Mouse (Mus musculus) cerebral cortex, adult 2 months (tissue): Measurements from ENCODE around the gene Pdlim4.

Experiments
- WGBS: fragments of 180-500 bp; shearing (Covaris S2); methylation state at CpG from one replicate; pipeline ENCODE4 v1.1.7; 2018; 5-methylcytosine and 5-hydroxymethylcytosine counted together

Pdlim4 gene

DNA sequence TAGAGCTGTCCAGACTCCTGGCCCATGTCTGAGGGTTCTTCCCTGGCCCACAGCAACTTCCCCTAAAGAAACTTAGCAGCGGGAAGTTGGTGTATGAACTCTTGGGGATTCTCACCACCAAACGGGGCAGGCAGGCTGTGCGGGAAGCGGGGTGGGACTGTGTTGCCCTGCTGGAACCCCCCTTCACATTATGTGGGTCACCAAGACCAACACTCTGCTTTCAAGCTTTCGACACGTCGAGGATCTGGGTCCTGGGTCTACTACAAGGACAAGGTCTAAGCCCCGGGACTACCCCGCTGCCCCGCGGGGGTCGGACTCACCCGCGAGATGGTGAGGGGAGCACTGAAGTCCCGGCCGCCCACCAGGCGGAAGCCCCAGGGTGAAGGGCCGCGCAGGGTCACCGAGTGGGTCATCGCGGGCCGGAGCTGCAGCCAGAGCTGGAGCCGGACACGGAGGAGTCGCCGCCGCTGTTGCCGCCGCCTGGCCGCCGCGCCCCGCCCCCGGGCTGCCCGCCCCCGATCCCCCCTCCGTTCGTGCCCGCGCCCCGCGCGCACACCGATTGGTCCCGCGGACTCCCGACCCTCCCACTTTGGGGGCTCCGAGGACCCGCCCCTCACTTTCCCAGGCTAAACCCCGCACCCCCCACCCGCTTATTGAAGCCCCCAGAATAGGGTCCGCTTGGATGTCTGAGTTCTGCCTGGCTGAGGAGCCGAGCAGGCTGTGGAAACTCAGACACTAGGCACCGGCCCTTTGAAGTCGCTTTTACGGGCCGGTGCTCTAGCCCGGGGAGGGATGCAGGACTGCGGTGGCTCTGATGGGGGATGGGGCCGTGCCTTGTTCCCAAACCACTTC lies at the start of gene Pdlim4:
TSS of gene Pdlim4 (minus strand) at position 495 of the 852 bp plus-strand sequence.
- WGBS, result 9% methylated on average over 42 of the region's 61 CpGs

DNA sequence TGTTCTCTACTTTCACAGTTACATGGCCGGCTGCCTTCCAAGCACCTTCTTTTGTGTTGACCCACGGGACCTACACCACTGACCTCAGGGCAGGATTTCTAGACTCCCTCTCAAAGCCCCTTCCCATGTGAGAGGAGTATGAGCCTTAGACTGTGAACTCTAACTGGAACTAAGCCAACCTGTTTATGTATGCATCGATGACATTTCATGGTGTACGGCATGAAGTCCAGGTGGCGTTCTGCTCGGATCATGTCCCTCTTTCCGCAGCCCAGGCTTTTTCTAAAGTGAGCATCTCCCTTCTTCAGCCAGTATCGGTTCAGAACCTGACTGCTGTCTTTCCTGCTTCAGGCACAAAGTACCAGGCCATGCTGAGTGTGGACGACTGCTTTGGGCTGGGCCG lies 48.3 kb upstream of the Pdlim4 start:
- 91% methylated on average over 10 of the region's 10 CpGs for WGBS

DNA sequence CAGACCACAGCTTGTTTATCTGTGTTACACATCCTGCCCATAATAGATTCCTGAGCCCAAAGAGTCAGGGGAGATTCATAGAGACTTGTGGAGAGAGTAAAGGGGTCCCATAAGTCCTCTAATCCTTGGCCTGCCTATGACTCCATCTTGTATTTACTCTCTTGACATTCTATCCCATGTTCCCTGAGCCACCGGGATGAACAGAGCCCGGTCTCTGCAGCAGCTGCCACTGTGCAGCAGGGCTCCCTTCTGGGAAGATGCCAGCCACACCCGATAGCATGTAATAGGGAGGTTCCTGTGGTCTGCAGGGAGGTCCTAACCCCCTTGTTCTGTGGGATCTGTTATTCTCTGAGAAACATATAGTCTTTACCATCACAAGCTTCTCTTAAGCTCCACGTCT lies 47.6 kb upstream of the Pdlim4 start:
- WGBS, result 87% methylated on average over 4 of the region's 4 CpGs

DNA sequence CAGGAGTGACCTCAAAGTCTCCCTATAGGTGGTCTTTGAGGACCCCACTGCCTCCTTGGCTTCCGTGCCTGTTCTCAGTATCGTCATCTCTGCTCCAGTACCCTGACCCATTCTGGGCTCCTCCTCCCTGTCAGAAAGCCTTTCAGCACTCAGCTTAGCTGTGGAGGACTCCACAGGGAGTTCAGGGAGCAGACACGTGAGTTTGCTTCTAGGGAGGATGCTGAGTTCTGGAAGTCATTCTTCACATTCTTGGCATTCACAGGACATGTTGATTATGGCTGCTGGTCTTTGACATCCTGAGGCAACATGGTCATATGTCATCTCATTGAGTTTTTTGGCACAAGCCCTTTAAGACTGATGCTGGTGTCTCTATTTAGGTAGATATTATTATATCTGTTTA lies 47.1 kb upstream of the Pdlim4 start:
- WGBS, result 77% methylated on average over 3 of the region's 3 CpGs

DNA sequence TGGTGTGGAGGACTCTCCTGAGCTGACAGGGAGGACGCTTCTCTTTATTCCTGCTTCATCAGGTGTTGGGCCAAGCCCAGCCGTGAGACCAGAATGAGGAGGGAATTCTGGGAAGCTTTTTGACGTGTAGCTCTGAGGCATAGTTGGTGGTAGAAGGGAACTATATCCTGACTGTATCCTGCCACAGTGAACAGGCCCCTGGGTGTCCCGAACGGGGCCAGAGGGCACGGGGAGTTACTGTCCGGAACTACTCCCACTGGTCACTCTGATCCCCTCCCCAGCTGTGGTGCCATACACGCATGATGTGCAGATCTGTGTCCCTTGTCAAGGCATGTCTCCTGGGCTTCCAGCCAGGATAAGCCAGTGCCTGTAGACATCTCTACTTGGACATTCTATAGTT lies 46.5 kb upstream of the Pdlim4 start:
- WGBS, result 92% methylated on average over 8 of the region's 8 CpGs

DNA sequence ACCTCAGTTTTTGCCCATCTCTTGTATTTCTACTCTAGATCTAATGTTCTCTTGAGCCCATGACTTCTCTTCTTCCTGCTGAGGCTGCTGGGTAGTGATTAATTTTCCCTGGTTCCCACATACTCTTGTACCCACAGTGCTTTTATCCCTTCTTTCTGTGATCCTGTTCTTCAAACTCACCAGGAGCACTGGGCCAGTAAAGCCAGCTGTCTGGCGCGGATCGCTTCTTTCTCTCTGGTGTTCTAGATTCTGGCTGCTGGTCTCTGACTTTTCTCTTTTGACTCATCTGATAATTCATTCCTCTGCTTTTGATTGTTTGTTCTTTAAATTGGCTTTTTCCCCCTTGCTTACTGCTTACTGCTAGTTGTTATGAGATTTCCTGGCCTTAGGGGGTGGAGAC lies 45.9 kb upstream of the Pdlim4 start:
- 89% methylated on average over 3 of the region's 3 CpGs for WGBS

DNA sequence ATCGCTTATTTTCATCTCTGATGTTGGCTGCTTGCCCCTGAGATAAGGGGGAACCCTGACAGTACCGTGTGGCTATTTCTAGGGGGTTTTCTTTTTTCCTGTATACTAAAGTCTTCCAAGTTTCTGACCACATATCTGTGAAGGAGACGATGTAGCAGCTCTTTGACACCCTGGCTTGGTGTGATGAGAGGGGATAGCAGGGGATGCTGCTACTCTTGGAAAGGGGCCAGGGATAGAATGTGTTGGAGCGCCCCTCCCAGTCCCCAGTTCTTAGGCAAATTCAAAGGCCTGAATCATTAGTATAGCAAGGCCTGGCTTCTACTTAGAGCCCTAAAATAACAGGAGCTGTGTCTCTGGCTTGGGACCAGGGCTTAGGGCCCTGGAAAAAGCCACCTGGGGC lies 44.5 kb upstream of the Pdlim4 start:
- WGBS, result 17% methylated on average over 4 of the region's 4 CpGs

DNA sequence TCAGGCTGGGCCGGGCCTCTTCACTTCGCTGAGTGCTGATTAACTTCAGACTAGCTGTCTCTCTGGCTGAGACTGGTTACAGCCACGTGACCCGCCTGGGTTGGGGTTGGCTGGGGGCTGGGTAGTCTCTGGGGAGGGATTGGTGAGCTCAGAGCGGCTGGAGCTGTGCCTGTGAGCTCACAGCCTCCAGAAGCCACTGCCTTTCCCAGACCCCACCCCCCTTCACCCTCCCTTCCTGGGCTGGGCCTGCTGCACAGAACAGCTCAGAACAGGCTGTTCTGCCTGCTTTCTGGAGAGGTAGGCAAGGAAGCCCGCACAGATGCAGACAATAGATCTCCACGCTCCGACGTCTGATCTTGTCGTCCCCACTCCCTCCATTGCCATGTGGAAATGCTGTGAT lies 44.1 kb upstream of the Pdlim4 start:
- WGBS, result 13% methylated on average over 10 of the region's 10 CpGs

DNA sequence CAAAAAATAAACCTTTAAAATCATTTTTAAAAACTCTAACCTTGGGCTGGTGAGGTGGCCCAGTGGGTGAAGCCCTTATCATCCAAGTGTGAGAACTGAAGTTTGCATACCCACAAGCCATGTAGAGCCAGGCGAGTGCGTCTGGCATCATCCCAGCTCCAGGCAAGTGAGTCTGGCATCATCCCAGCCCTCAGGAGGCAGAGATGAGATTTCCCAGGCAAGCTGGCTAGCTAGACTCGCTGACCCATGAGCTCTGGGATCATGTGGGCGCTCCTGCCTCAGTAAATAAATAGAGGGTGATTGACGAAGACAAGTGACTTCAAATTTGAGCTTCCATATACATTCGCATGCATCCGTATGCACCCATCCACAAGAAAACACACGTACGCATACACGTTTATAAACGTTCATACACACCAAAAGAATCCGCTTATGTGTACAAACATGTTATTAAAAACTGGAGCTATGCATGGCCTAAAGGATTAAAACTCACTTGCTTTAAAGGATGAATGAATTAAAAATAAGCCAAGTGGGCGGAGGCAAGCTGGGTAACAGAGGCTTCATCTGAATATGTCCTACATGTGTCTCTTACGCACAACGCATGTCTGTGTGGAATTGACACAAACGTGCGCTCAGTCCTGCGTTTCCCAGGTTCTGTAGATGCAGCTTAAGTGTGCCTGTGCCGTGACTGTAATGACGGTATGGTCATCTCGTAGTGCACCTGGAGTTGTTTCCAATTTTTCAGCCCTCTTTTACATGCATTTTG lies 43.3 kb upstream of the Pdlim4 start:
- WGBS, result 49% methylated on average over 21 of the region's 21 CpGs

DNA sequence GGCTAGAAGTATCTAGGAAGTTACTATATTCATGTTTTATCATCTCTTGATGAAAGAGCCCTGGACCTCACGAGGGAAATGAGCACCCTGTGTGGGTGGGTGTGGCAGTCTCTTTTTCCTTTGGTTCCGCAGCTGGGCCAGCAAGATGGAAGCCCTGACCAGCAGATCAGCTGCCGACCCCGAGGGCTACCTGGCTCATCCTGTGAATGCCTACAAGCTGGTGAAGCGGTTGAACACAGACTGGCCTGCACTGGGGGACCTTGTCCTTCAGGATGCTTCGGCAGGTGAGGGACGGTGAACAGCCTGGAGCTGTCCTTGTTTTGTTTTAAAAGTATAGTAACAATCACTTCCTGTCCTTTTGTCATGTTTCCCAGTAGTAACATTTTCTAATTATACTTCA lies 42.5 kb upstream of the Pdlim4 start:
- 84% methylated on average over 7 of the region's 7 CpGs for WGBS

DNA sequence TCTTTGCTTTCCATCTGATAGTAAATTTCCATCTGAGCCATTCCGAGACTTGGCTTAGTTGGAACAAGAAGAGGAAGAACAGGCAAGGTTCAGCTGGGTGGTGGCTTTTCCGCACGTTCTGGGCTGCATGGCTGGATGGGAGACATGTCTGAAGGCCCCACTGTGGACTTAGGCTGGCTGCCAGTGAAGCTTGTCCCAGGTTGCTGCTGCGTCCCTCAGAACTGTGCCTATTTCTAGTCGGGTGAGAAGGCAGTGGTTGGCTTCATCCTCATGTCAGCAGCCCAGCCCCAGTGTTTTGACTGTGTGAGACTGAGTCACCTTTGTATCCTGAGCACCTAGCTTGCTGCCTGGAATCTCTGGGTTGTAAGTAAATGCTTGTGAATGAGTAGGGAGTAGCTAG lies 40.1 kb upstream of the Pdlim4 start:
- WGBS, result 63% methylated on average over 5 of the region's 5 CpGs

DNA sequence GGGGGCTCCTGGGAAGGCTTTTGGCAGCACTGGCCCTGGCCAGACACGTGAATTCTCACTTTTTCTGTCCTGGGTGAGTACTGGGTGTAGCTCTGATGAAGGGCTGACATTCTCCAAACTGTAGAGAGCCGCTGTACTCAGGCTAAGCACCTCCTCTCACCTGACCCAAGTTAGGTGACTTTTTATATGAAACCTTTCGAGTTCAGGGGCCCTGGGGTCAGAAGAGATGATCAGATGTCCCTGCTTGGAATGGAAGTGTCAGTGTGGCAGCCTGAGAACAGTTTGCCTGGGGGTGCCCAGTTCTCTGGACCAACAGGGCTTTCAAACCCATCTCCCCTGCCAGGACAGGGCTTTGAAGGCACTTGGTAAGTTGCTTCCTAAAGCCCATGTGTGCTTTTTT lies 39.3 kb upstream of the Pdlim4 start:
- 83% methylated on average over 3 of the region's 3 CpGs for WGBS

DNA sequence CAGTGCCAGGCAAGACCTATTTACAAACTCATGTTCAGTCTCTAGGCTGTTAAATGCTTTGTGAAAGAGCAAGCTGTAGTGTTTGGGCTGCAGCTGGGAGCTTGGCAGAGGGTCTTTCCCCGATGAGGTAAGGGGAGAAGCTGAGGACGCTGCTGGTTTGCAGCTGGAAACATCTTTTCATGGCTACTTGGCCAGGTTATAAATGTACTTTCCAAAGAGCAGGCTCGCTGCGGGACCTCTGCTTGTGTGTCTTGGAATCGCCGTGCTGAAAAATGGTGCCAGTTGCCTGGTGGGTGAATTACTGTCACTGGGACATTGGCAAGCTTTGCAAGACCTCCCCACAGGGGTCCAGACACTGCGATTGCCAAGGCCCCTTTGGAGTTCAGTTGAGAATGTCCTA lies 38.4 kb upstream of the Pdlim4 start:
- 67% methylated on average over 7 of the region's 7 CpGs for WGBS

DNA sequence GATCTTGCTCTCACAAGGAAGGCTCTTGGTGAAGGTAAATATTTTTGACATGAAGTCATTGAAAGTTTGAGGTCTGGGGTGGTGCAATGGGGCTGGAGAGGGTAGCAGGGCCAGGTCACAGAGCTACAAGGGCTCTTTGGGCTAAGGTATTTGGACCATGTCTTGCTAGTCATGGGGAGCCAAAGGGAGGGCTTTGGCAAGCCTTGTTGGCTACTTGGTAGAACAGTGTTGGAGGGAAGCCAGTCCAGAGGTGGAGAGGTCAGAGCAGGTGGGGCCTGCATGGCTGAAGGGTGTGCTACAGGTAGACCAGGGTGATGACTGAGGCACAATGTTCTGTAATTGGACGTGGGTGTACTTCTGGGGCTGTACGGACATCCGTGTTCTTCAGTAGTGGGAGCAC lies 37.9 kb upstream of the Pdlim4 start:
- WGBS, result 78% methylated on average over 3 of the region's 3 CpGs

DNA sequence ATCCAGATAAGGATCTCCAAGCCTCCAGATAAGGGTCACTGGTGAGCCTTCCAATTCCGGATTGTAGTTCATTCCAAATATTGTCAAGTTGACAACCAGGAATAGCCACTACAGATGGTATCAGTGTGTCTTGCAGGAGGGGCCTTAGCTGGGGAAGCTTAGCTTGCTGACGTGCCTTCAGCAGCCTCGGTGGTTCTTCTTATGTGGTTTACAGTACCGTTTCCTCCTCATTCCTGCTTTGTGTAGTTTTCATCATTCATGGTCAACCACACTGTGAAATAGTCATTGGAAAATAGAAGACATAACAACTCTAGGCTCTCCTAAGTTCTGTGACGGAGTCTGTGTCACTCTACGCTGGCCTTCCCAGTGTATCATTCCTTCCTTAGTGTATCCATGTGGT lies 36.2 kb upstream of the Pdlim4 start:
- WGBS, result 93% methylated on average over 6 of the region's 6 CpGs

DNA sequence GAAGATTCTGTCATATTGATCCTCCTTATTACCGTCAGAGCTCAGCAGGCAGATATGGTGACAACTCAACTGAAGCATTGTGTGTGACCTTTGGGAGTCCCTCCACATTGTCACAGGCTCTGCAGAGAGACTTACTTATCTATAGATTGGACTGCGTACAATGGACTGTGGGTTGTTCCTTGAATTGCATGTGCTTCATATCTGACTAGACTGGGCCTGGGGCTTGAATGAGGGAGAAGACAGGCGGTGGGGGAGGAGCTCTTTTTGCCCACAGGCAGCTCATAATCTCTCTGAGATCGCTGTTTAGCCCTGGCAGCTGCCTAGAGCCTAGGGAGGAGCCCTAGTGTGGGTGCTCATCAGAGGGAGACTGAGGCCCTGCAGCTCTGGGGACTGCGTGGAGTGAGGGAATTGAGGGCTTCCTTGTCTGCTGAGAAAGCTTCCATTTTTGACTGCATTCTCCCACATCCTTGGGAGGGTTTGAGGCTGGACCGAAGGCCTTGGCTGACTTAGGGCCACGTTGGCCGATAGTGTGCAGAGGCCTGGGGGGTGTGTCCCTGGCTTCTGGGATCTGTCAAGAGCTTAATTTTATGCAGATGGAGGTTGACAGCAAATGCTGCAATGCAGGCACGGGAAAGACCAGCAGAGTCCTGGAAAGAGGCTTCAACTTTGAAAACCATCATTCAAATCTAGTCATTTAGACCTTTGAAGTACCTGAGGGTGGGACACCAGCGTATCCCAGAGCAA lies 34.1 kb upstream of the Pdlim4 start:
- 89% methylated on average over 10 of the region's 10 CpGs for WGBS

DNA sequence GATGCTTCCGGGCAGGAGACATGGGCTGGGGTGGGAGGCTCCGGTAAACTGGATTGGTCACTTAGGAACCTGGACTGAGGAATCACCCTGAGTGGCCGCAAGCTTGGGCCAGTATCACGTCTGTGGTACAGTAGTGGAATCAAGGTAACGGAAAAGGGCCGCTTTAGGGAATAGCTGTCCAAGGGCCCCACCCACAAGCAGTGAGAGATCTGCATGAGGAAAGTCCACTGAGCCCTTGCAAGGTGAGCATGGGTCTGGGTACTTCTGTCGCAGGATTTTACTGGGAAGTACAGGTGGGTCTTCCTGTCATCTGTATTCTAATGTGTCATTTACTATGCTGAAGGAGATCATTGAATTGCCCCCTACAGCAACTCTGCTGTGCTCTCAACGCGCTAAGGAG lies 32.9 kb upstream of the Pdlim4 start:
- WGBS, result 92% methylated on average over 9 of the region's 9 CpGs

DNA sequence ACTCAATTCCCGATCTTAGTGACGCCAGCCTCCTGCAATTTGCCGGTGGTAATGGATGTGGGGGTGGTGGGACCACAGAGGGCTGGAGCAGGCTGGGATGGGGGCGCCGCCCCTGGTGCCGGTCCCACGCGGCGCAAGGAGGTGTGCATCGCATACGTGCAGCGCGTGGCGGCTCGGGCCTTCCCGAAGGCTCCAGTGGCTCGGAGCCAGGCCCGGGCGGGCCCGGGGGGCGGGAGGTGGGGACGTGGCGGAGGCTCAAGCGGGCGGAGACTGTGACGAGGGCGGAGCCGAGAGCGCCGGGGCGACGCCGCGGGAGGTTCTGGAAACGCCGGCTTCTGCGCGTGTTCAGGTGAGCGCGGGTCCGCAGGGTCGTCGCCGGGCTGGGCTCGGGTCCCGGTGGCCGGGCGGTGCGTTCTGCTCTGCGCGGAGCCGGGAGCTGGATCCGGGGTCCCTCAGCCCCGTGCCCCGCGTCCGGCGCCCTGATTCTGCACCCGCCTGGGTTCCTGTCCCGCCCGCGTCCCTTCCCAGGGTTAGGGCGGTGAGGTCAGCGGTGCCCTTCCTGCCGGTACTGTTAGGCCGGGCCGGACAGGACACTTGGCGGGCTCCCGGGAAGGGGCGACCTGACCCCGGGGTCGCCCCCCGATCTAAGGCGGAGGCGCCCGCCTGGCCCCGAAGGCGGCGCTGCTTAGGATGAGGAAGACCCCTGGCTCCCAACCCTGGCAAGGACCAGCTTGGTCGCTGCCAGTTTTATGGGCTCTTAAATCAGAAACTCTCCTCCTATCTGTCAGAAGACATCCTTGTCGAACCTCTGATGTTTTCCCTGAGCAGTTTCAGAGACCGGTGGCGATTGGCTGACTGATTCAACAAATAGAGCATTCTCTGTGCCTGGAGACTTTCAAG lies 32.1 kb upstream of the Pdlim4 start:
- 1% methylated on average over 82 of the region's 83 CpGs for WGBS

DNA sequence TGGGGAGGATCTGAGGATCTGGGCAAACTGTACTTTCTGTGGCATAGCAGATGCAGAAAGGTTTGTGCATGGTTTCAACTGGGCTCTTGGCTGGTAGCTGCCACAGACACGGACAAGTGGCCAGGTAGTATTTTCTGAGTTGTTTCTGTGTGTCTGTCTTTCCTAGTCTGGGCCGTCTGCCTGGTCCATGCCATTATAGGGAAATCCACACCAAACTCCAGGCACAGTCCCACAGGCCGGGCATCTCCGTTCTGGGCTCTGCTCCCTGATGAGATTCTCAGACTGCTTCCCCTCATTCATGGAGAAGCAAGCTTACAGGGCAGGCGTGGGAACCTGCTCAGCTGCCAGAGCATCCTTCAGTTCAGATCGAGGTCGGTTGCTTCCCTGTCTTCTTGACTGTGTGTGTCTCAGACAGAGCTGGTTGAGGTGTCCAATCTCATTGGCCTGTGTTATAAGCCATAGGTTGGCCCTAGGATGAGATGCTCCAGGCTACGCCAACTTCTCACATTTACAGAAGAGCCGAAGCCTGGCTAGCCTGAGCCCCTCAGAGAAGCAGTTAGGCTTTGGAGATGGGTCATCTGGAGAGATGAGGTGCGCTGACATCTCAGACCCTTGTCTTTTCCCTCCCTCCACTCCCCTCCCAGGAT lies 31.4 kb upstream of the Pdlim4 start, which contains the start of gene P4ha2:
TSS of gene P4ha2 (plus strand) at position 51 of the 647 bp plus-strand sequence.
- WGBS, result 37% methylated on average over 10 of the region's 10 CpGs

DNA sequence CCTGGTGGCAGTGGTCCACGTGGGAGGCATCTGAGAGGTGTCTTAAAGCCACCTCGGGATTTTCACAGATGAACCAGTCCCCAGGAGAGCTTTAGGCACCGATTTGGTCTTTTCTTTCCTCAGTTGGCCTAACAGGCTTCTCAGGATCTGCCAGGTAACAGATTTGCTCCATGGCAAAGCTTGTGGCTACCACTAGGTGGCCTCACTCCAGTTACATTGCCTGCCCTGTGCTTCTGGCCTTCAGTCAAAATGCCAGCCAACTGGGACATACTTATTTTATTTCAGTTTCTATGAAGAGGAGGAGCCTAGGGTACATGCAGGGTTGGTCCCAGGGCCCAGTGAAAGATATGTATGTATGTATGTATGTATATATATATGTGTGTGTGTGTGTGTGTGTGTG lies 24.2 kb upstream of the Pdlim4 start:
- 10% methylated on average over 3 of the region's 3 CpGs for WGBS

DNA sequence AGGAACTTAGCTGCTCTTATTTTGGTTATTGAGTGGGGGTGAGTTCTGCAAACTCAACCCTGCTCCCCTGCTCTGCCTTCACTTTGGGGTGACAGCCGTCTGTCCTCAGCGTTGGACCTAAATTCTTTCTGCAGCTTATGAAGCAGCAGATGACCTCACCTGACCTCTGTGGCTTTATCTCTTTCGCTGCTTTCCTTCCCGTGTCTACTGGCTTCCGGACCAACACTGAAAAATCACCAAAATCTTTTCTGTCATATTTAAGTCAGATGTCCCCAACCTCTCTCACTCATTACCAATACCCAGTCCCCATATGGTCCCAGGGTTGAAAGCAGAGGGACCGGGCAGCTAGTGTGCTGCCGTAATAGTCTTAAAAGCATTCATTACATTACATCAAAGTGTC lies 23.4 kb upstream of the Pdlim4 start:
- 77% methylated on average over 7 of the region's 7 CpGs for WGBS
